Mouse (Mus musculus): ENCODE measurements around the gene Flywch1. TPM values are rescaled to one million over a fixed set of nuclear protein-coding genes. Genes with fewer than 3 reads are reported as not detected.

Flywch1 gene
- polyA plus RNA-seq, 2 experiments: 4.0 to 6.6 TPM

DNA sequence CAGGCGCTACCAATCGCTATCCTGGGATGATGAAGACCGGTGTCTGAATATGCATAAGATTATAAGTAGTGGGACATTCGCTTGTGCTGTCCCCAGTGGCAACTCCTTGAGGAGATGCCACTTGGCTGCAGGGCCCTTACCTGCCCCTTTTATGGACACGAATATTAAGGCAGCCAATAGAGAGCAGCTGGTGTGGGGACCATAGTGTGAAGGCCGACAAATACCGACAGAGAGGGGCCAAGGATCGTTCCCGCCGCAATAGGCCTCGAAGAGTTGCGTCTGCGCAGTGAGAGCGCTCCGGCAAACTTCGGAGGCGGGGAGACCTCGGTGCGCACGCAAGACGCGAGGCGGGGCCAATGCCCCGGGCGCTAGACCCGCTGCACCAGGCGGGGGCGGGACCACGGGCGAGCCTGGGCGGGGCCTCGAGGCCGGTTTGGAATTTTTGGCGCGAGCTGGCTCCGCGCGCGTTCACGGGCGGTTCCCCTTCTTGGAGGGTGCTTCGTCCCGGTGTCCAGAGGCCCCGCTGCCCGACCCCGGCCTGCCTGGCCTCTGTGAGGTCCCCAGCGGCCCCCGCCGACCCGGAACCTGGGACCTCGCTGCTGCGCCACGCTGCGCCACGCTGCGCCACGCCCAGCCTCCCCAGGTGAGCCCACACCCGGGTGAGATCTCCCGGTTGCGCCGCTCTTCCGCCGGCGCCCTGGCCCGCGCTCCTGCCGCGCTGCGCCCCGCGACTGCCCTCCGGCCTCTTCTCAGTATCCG is 45.2 kb downstream of the Flywch1 start, which contains the start of gene Pkmyt1:
Gene Pkmyt1 (plus strand): TSS at position 338 of the 759 bp plus-strand sequence.
- WGBS (ENCODE audit: insufficient replicate concordance): 2% methylated on average over 72 of the region's 73 CpGs
- peak within 1 kb of the TSS; percentile 67 to 71 for H3K4me3 ChIP-seq (ENCODE audit: insufficient read depth in 1 of 2, low read depth in 2 of 2, low read length in 2 of 2)
- H3K27me3 ChIP-seq (ENCODE audit: control insufficient read depth, insufficient read depth, low read length): no peaks in the 10 kb centered on the region
- DNase-seq (ENCODE audit: low read depth in 3 of 3, low spot score in 3 of 3) (peak; percentile 86 to 89 (median 87)), ATAC-seq (ENCODE audit: insufficient read depth) (peak; percentile 92)
- H3K9ac ChIP-seq (replicated peaks): peak within 1 kb of the TSS; percentile 84
- peaks cover 8 to 18% of the 10 kb centered on the region in 2 experiments for H3K4me1 ChIP-seq (replicated peaks; ENCODE audit: control insufficient read depth in 2 of 2, insufficient read depth in 2 of 2, low read length in 1 of 2)
- peak within 1 kb of the TSS; percentile 80 for H3K4me2 ChIP-seq (ENCODE audit: low read depth)
- no peaks in the 10 kb centered on the region for H3K9me3 ChIP-seq (ENCODE audit: control insufficient read depth, low read length)
- TF ChIP-seq EP300 (IDR thresholded peaks at IDR 0.05; ENCODE audit: low read depth) (no peak), CTCF (IDR thresholded peaks at IDR 0.05; ENCODE audit: low read depth) (0 out of 2 replicates have a peak, but pooled peaks have one; percentile 6)
- H3K36me3 ChIP-seq (replicated peaks; ENCODE audit: control insufficient read depth, insufficient read depth, low read depth): no peaks in the 10 kb centered on the region
- peak within 1 kb of the TSS; percentile 78 for H3K27ac ChIP-seq

DNA sequence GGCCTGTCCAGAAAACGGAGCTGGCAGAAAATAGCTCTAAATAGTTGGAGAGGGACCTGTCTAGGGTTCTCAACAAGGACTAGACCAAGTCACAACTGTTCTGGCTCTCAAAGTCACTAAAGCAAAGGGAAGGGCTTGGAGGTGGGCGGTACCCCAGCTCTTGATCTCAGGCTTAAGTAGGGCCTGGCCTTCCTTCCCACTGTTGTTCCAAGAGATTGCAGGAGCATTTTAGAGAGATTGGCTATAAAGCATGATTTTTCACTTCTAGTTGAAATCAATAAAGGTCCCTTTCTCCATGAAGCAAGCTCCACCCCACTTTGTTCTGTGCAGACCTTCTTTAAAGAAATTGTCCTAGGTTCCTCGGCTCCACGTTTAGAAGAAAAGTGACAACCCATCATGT is 45.9 kb downstream of the Flywch1 start:
- ATAC-seq (ENCODE audit: insufficient read depth) (no peak), DNase-seq (ENCODE audit: low read depth in 3 of 3, low spot score in 3 of 3) (no peak)
- no peaks in the 10 kb centered on the region for H3K27me3 ChIP-seq (ENCODE audit: control insufficient read depth, insufficient read depth, low read length)
- peak overlapping the region; percentile 67 to 68 for H3K4me3 ChIP-seq (ENCODE audit: insufficient read depth in 1 of 2, low read depth in 2 of 2, low read length in 2 of 2)
- no peaks in the 10 kb centered on the region for H3K9me3 ChIP-seq (ENCODE audit: control insufficient read depth, low read length)
- peak overlapping the region; percentile 82 for H3K9ac ChIP-seq (replicated peaks)
- H3K4me1 ChIP-seq (replicated peaks; ENCODE audit: control insufficient read depth in 2 of 2, insufficient read depth in 2 of 2, low read length in 1 of 2): peaks cover 8 to 18% of the 10 kb centered on the region in 2 experiments
- H3K4me2 ChIP-seq (ENCODE audit: low read depth): peak overlapping the region; percentile 80
- 45% methylated on average over 4 of the region's 4 CpGs for WGBS (ENCODE audit: insufficient replicate concordance)
- no peak for TF ChIP-seq CTCF (IDR thresholded peaks at IDR 0.05; ENCODE audit: low read depth)
- TF ChIP-seq EP300 (IDR thresholded peaks at IDR 0.05; ENCODE audit: low read depth): no peak
- no peaks in the 10 kb centered on the region for H3K36me3 ChIP-seq (replicated peaks; ENCODE audit: control insufficient read depth, insufficient read depth, low read depth)
- H3K27ac ChIP-seq: peak overlapping the region; percentile 78

DNA sequence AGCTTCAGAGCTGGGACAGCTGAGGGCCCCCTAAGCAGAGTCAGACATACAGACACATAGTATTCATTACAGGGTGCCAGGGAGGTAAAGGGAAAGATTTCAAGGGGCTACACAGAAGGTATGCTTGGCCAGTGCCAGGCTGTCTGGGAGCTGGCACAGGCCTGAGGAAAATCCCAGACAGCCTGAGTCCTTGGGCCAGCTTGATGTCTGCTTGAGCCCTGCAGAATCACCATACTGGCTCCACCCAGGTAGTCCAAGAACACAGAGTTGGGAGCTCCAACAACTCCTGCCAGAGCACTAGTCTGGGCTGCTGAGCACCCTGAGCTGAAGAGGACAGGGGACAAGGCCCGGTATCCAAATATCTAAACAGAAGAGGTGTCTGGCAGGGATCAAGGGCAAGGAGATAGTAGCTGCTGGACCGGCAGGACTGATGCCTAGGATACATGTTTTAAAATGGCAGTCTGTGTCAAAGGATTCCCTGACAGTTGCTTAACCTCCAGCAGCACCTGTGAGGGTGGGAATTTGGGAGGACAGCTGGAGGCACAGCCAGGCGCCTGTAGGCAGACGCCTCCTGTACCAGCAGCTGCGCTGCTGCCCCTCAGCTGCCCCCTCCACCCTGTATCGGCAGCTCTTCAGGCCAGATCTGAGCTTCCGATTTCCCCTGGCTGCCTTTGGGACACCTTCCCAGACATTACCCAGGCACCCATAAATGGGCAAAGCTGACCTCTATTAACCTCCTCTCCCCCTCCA is 48.9 kb downstream of the Flywch1 start, which contains the start of gene 1520401A03Rik:
Gene 1520401A03Rik (minus strand): TSS at position 408 of the 750 bp plus-strand sequence.
- no peak for TF ChIP-seq CTCF (IDR thresholded peaks at IDR 0.05; ENCODE audit: low read depth)
- TF ChIP-seq EP300 (IDR thresholded peaks at IDR 0.05; ENCODE audit: low read depth): no peak
- ATAC-seq (ENCODE audit: insufficient read depth) (no peak), DNase-seq (ENCODE audit: low read depth in 3 of 3, low spot score in 3 of 3) (no peak)
- Histone ChIP-seq H3K9ac (replicated peaks) (no peak within 1 kb of the TSS), H3K4me3 (ENCODE audit: insufficient read depth in 1 of 2, low read depth in 2 of 2, low read length in 2 of 2) (no peak within 1 kb of the TSS), H3K27me3 (ENCODE audit: control insufficient read depth, insufficient read depth, low read length) (no peaks in the 10 kb centered on the region), H3K27ac (no peak within 1 kb of the TSS), H3K36me3 (replicated peaks; ENCODE audit: control insufficient read depth, insufficient read depth, low read depth) (no peaks in the 10 kb centered on the region), H3K9me3 (ENCODE audit: control insufficient read depth, low read length) (no peaks in the 10 kb centered on the region), H3K4me2 (ENCODE audit: low read depth) (no peak within 1 kb of the TSS), H3K4me1 (replicated peaks; ENCODE audit: control insufficient read depth in 2 of 2, insufficient read depth in 2 of 2, low read length in 1 of 2) (peaks cover 8 to 16% of the 10 kb centered on the region in 2 experiments)
- WGBS (ENCODE audit: insufficient replicate concordance): 74% methylated on average over 7 of the region's 7 CpGs

DNA sequence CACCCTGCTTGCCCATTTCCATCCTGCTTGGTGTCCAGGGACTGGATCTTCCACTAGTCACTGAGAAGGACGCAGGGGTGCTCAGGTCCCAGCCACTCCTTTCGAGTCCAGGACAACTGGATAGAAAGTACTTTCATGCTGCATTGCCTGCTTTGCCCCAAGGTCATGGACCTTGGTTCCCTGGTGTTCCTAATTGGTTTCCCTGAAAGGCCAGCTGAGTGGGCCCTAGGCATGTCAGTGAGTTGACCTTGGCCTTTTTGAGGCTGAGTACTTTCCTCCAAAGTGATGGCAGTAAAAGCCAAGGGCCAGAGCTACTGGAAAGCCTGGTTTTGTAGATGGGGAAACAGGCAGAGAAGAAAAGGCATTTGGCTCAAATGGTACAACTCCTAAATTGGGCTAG is 49.5 kb downstream of the Flywch1 start:
- no peak for TF ChIP-seq EP300 (IDR thresholded peaks at IDR 0.05; ENCODE audit: low read depth)
- TF ChIP-seq CTCF (IDR thresholded peaks at IDR 0.05; ENCODE audit: low read depth): no peak
- Histone ChIP-seq H3K27me3 (ENCODE audit: control insufficient read depth, insufficient read depth, low read length) (no peaks in the 10 kb centered on the region), H3K4me2 (ENCODE audit: low read depth) (no peak overlapping the region), H3K9ac (replicated peaks) (no peak overlapping the region), H3K4me3 (ENCODE audit: insufficient read depth in 1 of 2, low read depth in 2 of 2, low read length in 2 of 2) (no peak overlapping the region), H3K27ac (no peak overlapping the region), H3K4me1 (replicated peaks; ENCODE audit: control insufficient read depth in 2 of 2, insufficient read depth in 2 of 2, low read length in 1 of 2) (peaks cover 8 to 13% of the 10 kb centered on the region in 2 experiments), H3K9me3 (ENCODE audit: control insufficient read depth, low read length) (no peaks in the 10 kb centered on the region), H3K36me3 (replicated peaks; ENCODE audit: control insufficient read depth, insufficient read depth, low read depth) (no peaks in the 10 kb centered on the region)
- DNase-seq (ENCODE audit: low read depth in 3 of 3, low spot score in 3 of 3) (no peak), ATAC-seq (ENCODE audit: insufficient read depth) (no peak)
- 70% methylated on average over 2 of the region's 2 CpGs for WGBS (ENCODE audit: insufficient replicate concordance)

DNA sequence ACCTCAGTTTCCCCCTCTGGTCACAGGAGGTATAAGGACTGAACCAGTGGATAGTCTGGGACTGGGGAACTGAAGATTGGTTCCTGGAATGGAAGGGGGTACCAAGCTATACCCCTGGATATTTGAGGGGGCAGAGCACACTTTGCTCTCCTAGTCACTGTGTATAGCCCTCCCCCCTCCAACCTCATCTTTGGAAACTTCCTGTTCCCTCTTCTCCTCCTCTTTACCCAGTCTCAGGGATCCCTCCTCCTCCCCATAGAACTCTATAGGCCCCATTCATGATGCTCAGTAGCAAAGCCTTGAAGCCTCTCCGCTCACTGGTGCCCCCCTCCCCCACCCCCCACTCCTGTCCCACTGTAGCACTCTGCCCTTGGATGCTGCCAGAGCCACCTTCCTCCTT is 51.9 kb downstream of the Flywch1 start:
- H3K27me3 ChIP-seq (ENCODE audit: control insufficient read depth, insufficient read depth, low read length): no peaks in the 10 kb centered on the region
- no peak overlapping the region for H3K9ac ChIP-seq (replicated peaks)
- no peaks in the 10 kb centered on the region for H3K36me3 ChIP-seq (replicated peaks; ENCODE audit: control insufficient read depth, insufficient read depth, low read depth)
- no peak overlapping the region for H3K27ac ChIP-seq
- no peak overlapping the region for H3K4me2 ChIP-seq (ENCODE audit: low read depth)
- no peaks in the 10 kb centered on the region for H3K9me3 ChIP-seq (ENCODE audit: control insufficient read depth, low read length)
- ATAC-seq (ENCODE audit: insufficient read depth) (no peak), DNase-seq (ENCODE audit: low read depth in 3 of 3, low spot score in 3 of 3) (no peak)
- WGBS (ENCODE audit: insufficient replicate concordance): 23% methylated on average over 1 of the region's 1 CpGs
- TF ChIP-seq CTCF (IDR thresholded peaks at IDR 0.05; ENCODE audit: low read depth) (no peak), EP300 (IDR thresholded peaks at IDR 0.05; ENCODE audit: low read depth) (no peak)
- H3K4me1 ChIP-seq (replicated peaks; ENCODE audit: control insufficient read depth in 2 of 2, insufficient read depth in 2 of 2, low read length in 1 of 2): peaks cover 0 to 3% of the 10 kb centered on the region in 2 experiments; a peak in 1 of 4 replicates
- no peak overlapping the region for H3K4me3 ChIP-seq (ENCODE audit: insufficient read depth in 1 of 2, low read depth in 2 of 2, low read length in 2 of 2)

Data from liver, embryonic 14.5 days (tissue).